Mouse (Mus musculus) intestine, embryonic 15.5 days (tissue): ENCODE results near the gene Tvp23b. TPM values are rescaled to one million over a fixed set of nuclear protein-coding genes. Genes with fewer than 3 reads are reported as not detected.

Source experiments
- ATAC-seq: fragments of 200-750 bp; cut with Nextera tagmentation; 2 replicates; pipeline ENCODE4 v1.8.0; 2017; ENCODE audit warnings: moderate TSS enrichment, moderate library complexity
- H3K27ac ChIP-seq: fragments of 300-500 bp; sonication (generic); 2 replicates; pipeline ENCODE4 v1.5.1; 2015; ENCODE audit warnings: mild to moderate bottlenecking, inconsistent platforms
- H3K27me3 ChIP-seq: fragments of 300-500 bp; sonication (generic); replicated peaks from 2 replicates; pipeline ENCODE4 v1.6.1; 2015; ENCODE audit warnings: inconsistent platforms
- H3K36me3 ChIP-seq: fragments of 300-500 bp; sonication (generic); 2 replicates; pipeline ENCODE4 v1.6.1; 2015; ENCODE audit warnings: inconsistent platforms
- H3K4me1 ChIP-seq: fragments of 300-500 bp; sonication (generic); replicated peaks from 2 replicates; pipeline ENCODE4 v1.6.1; 2015; ENCODE audit warnings: inconsistent platforms
- H3K4me2 ChIP-seq: fragments of 300-500 bp; sonication (generic); replicated peaks from 2 replicates; pipeline ENCODE4 v1.6.1; 2015; ENCODE audit warnings: mild to moderate bottlenecking, inconsistent platforms
- H3K4me3 ChIP-seq: fragments of 300-500 bp; sonication (generic); replicated peaks from 2 replicates; pipeline ENCODE4 v1.5.1; 2015; ENCODE audit warnings: inconsistent platforms
- H3K9ac ChIP-seq: fragments of 300-500 bp; sonication (generic); 2 replicates; pipeline ENCODE4 v1.6.1; 2015; ENCODE audit warnings: inconsistent platforms
- H3K9me3 ChIP-seq: fragments of 300-500 bp; sonication (generic); 2 replicates; pipeline ENCODE4 v1.6.1; 2016; ENCODE audit warnings: inconsistent platforms
- WGBS: fragments of 180-500 bp; shearing (Covaris S2); methylation state at CpG from one replicate; pipeline ENCODE4 v1.1.7; 2015; 5-methylcytosine and 5-hydroxymethylcytosine counted together
- polyA plus RNA-seq: library from polyadenylated mRNA; unstranded; fragments of >200 nt; fragmentation: Nextera tagmentation; extraction: Ambion mirVana; gene quantifications from 2 replicates; pipeline ENCODE4 v1.2.1, GENCODE M21; 2015

The Tvp23b gene
- polyA plus RNA-seq, 1 experiment from 2014 or later = 79.6 TPM

DNA sequence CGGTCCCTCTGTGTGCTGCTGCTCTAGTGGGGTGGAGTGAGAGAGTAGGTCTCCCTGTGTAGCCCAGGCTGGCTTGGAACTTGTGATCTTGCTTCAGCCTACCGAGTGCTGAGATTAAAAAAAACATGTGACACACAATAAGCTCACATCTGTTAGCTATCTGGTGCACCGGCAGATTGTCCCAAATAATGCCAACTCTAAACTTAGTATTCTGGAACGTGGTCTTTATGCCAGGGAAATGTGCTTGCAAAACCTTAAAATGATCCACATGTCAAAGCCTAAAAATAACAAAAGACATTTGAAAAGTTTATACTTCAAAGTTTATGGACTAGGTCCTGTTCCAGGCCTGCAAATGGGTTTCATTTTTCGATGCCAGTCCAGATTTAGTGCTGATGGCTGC is 10.1 kb upstream of the Tvp23b start:
- Histone ChIP-seq H3K9ac (no peak overlapping the region), H3K4me2 (no peak overlapping the region), H3K27me3 (no peaks in the 10 kb centered on the region), H3K9me3 (no peaks in the 10 kb centered on the region), H3K27ac (no peak overlapping the region), H3K4me1 (no peaks in the 10 kb centered on the region), H3K36me3 (no peaks in the 10 kb centered on the region), H3K4me3 (no peak overlapping the region)
- 74% methylated on average over 5 of the region's 5 CpGs for WGBS
- ATAC-seq = no peak

DNA sequence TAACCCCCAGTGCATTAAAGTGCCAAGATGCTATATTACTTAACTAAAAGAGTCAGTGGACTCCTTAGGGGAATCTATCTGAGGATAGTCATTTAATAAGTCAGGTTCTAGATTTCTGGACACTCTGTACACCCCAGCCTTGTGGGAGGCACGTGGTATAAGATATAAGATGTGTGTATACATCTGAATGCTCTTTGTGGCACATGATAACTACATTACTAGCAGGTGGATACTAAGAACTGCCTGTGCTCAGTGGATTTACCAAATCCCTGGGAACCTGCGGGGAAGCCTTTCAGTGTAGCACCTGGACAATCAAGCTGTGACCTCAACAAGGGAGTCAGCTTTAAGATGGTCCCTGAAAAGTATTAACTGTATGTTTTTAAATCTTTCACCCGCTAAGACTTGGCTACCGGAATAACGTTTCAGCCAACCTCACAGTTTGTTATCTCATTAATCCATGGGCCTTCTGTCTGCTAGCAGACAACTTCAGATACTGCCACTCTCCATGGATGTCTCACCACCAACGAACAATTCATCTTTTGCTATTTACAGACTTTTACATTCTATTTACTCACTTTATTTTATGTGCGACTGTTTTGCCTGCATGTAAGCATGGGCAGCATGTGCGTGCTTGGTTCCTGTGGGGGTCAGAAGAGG is 9.4 kb upstream of the Tvp23b start:
- ATAC-seq = no peak
- WGBS = 76% methylated on average over 8 of the region's 8 CpGs
- H3K27me3 ChIP-seq = no peaks in the 10 kb centered on the region

DNA sequence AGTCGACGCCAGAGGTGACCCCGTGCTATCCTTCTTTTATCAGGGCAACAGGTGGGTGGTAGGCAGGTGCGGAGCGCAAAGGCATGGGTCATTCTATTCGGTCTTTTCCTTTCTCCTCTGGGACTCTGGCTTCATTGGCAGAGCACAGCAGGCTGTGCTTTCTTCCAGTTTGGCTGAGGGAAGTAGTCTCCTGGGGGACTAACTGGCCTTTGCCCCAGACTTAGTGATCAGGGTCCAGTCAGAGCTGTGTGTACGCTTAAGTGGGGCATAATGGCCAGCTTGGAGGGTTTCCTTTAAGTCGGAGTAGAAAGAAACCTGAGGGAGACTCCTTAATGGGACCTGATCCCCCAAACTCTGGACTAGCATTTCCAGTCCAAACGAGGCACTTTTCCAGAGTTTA is 5.8 kb upstream of the Tvp23b start:
- Histone ChIP-seq H3K27me3 (no peaks in the 10 kb centered on the region), H3K36me3 (no peaks in the 10 kb centered on the region), H3K4me1 (no peaks in the 10 kb centered on the region), H3K9ac (no peak overlapping the region), H3K9me3 (no peaks in the 10 kb centered on the region), H3K4me3 (no peak overlapping the region), H3K4me2 (no peak overlapping the region), H3K27ac (no peak overlapping the region)
- no peak for ATAC-seq
- 68% methylated on average over 9 of the region's 9 CpGs for WGBS

More for the DNA sequence above, 9.4 kb upstream of the Tvp23b start:
- Histone ChIP-seq H3K4me1 (no peaks in the 10 kb centered on the region), H3K4me3 (no peak overlapping the region), H3K36me3 (no peaks in the 10 kb centered on the region), H3K4me2 (no peak overlapping the region), H3K27ac (no peak overlapping the region), H3K9ac (no peak overlapping the region), H3K9me3 (no peaks in the 10 kb centered on the region)

DNA sequence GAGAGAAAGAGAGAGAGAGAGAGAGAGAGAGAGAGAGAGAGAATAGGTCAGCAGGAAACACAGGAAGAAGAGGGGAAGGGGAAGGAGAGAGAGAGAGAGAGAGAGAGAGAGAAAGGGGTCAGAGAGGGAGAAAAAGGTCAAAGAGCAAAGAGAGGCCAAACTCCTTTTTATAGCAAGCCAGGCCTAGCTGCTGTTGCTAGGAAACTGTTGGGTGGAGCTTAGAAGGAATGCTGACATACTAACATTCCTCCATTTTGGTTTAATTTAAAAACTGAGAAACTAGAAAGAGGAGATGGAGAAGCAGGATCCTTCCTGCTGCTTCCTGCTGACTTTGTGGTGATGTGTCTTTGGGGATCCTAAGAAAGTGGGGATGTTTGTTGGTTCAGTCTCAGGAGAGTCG is 3.6 kb upstream of the Tvp23b start:
- ATAC-seq = no peak
- H3K4me1 ChIP-seq = no peaks in the 10 kb centered on the region
- no peak overlapping the region for H3K9ac ChIP-seq
- H3K27me3 ChIP-seq = no peaks in the 10 kb centered on the region
- H3K4me2 ChIP-seq = no peak overlapping the region
- 94% methylated on average over 1 of the region's 1 CpGs for WGBS
- H3K27ac ChIP-seq = no peak overlapping the region
- no peaks in the 10 kb centered on the region for H3K9me3 ChIP-seq
- no peaks in the 10 kb centered on the region for H3K36me3 ChIP-seq
- H3K4me3 ChIP-seq = no peak overlapping the region

DNA sequence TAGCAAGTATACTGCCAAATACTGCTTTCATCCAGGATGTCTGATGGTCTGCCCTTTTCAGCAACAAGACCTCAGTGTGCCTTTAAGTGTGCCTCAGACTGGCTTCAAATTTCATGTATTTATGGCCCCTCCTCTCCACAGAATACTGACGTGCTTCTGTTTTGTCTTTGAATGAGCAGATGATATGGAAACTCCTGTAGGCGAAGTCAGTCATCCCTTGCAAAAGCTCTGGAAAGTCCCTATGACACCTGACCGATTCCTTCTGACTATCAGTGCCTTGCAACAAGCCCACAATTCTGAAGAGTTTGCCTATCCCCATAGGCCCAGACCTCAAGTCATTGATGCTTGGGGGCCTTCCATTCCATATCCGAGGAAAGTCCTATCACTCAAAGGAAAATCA is 2.8 kb upstream of the Tvp23b start:
- WGBS = 79% methylated on average over 4 of the region's 4 CpGs
- no peaks in the 10 kb centered on the region for H3K27me3 ChIP-seq
- no peak overlapping the region for H3K27ac ChIP-seq
- no peaks in the 10 kb centered on the region for H3K9me3 ChIP-seq
- no peak overlapping the region for H3K4me3 ChIP-seq
- no peaks in the 10 kb centered on the region for H3K36me3 ChIP-seq
- H3K9ac ChIP-seq = no peak overlapping the region
- ATAC-seq = no peak
- H3K4me2 ChIP-seq = no peak overlapping the region
- H3K4me1 ChIP-seq = no peaks in the 10 kb centered on the region

DNA sequence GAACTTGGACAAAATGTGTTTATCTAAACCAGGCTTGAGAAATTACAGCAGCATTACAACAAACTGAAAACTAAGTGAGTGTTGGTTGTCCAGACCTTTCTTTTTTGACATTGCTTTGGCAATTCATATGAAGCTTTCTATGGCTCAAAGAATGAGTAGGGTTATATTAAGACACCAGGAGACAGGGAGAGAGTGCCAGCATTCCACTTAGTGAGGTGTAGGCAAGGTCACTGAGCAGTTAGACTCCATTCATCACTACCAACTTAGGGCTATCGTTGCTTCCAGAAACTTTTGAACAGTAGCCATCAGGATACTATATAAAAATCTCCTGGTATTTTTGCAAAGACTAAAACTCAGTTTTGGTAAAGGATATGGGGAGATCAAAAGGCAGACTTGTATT is 1.9 kb upstream of the Tvp23b start:
- ATAC-seq = no peak
- Histone ChIP-seq H3K27me3 (no peaks in the 10 kb centered on the region), H3K27ac (no peak overlapping the region), H3K9ac (no peak overlapping the region), H3K36me3 (no peaks in the 10 kb centered on the region), H3K4me3 (no peak overlapping the region), H3K4me1 (no peaks in the 10 kb centered on the region), H3K9me3 (no peaks in the 10 kb centered on the region), H3K4me2 (no peak overlapping the region)
- WGBS = 82% methylated on average over 1 of the region's 1 CpGs

DNA sequence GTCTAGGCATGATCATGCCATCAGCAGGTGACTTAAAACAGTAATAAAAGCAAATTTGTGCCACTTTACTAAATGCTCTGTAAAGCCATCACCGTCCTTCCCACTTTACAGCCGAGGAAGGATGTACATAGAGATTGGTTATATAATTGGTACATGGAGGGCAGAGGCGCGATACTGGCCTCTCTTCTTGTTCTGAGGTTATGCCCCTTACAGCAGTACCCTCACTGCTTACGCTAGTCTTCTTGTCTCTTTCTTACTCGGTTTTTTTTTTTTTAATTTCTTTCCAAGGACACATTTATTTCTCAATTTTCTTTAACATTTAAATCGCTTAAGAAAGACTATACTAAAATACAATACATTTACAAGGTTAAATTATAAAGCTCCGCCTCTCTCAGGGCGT is 527 bp upstream of the Tvp23b start:
- Histone ChIP-seq H3K27me3 (no peaks in the 10 kb centered on the region), H3K9ac (no peak overlapping the region), H3K9me3 (no peaks in the 10 kb centered on the region), H3K4me3 (peak overlapping the region; percentile 73), H3K4me1 (no peaks in the 10 kb centered on the region), H3K4me2 (peak overlapping the region; percentile 71), H3K27ac (0 out of 2 replicates have a peak overlapping the region, but pooled peaks have one; percentile 9), H3K36me3 (no peaks in the 10 kb centered on the region)
- 22% methylated on average over 9 of the region's 9 CpGs for WGBS
- peak; percentile 32 for ATAC-seq

DNA sequence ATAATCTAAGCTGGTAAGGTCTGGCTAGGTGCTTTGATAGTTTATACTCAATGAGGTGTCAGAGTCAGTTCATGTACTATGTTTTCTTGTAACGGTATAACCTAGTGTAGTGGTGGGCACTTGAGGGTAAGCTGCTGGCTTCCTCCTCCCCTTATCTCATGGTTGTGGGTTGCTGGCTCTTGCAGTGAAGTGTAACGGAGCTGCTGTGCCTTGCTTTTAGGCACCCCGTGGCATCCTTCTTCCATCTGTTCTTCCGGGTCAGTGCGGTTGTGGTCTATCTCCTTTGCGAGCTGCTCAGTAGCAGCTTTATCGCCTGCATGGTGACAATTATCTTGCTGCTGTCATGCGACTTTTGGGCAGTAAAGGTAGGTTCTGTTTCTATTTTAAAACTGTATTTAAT is 4.2 kb downstream of the Tvp23b start:
- no peak overlapping the region for H3K27ac ChIP-seq
- ATAC-seq = no peak
- H3K4me1 ChIP-seq = no peaks in the 10 kb centered on the region
- H3K27me3 ChIP-seq = no peaks in the 10 kb centered on the region
- no peak overlapping the region for H3K4me3 ChIP-seq
- H3K36me3 ChIP-seq = peaks cover 4% of the 10 kb centered on the region; the same call in 1 of the 2 replicates
- H3K9me3 ChIP-seq = no peaks in the 10 kb centered on the region
- no peak overlapping the region for H3K4me2 ChIP-seq
- H3K9ac ChIP-seq = no peak overlapping the region
- WGBS = 93% methylated on average over 8 of the region's 8 CpGs

DNA sequence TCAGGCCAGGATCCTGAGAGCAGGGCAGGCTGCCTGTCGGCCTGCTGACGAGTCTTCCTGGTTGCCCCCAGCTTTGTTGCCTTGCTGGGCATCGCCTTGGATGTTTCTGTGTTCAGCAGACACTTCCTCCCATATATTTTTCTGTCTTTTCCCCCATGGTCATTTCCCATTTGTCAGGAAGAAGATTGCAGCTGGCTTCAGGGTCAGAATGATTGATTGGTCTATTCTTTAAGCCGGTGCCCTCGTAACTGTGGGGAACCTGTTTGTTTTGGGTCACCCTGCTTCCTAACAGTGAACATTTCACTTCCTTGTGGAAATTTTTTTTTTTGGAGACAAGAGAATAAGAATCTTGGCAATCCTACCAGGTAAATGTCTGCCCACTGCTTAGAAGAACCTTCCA is 6.1 kb downstream of the Tvp23b start:
- ATAC-seq = no peak
- Histone ChIP-seq H3K4me2 (no peak overlapping the region), H3K4me1 (no peaks in the 10 kb centered on the region), H3K9me3 (no peaks in the 10 kb centered on the region), H3K4me3 (no peak overlapping the region), H3K36me3 (peaks cover 4% of the 10 kb centered on the region; the same call in 1 of the 2 replicates), H3K27me3 (no peaks in the 10 kb centered on the region), H3K9ac (no peak overlapping the region), H3K27ac (no peak overlapping the region)
- 67% methylated on average over 5 of the region's 5 CpGs for WGBS

DNA sequence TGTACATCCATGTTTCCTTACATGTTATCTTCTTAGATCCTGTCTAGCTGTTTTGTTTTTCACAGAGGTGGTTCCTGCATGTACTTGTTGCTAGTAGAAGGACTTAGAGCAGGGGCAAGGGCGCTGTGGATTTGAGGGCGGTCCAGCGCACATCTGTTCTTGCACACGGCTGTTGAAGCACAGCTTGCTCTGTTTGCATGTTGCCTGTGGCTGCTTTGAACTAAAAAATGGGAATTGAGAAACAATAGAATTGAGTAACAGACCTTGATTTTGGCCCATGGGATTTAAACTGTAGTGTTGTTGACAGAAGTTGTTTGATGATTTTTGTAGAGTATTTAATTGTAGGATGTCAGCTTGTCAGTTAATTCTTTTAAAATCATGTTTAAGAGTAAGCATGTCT is 11.5 kb downstream of the Tvp23b start:
- WGBS = 94% methylated on average over 4 of the region's 4 CpGs
- no peaks in the 10 kb centered on the region for H3K4me1 ChIP-seq
- H3K27me3 ChIP-seq = no peaks in the 10 kb centered on the region
- H3K9ac ChIP-seq = no peak overlapping the region
- no peak overlapping the region for H3K27ac ChIP-seq
- H3K4me3 ChIP-seq = no peak overlapping the region
- no peaks in the 10 kb centered on the region for H3K9me3 ChIP-seq
- no peak overlapping the region for H3K4me2 ChIP-seq
- peaks cover 11% of the 10 kb centered on the region for H3K36me3 ChIP-seq
- ATAC-seq = no peak

DNA sequence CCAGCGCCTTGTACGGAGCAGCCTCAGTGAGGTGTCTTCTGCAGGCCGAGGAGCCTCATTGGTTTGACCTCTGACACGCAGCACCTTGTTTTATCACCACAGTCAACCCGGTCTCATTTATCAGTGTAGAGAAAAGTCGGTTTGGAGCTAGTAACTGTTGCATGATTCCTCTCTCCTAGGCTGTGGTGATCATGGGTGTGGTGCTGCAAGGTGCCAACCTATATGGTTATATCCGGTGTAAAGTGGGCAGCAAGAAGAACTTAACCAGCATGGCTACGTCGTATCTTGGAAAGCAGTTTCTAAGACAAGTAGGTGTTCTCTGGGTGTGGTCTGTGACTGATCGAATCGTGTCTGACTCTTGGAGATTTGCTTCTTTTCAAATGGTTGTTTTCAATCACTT is 12.5 kb downstream of the Tvp23b start:
- H3K27me3 ChIP-seq = no peaks in the 10 kb centered on the region
- no peak overlapping the region for H3K9ac ChIP-seq
- no peak for ATAC-seq
- no peak overlapping the region for H3K27ac ChIP-seq
- H3K36me3 ChIP-seq = peaks cover 11% of the 10 kb centered on the region; the same call in 1 of the 2 replicates
- no peaks in the 10 kb centered on the region for H3K4me1 ChIP-seq
- H3K4me3 ChIP-seq = no peak overlapping the region
- WGBS = 89% methylated on average over 11 of the region's 11 CpGs
- no peak overlapping the region for H3K4me2 ChIP-seq
- no peaks in the 10 kb centered on the region for H3K9me3 ChIP-seq

DNA sequence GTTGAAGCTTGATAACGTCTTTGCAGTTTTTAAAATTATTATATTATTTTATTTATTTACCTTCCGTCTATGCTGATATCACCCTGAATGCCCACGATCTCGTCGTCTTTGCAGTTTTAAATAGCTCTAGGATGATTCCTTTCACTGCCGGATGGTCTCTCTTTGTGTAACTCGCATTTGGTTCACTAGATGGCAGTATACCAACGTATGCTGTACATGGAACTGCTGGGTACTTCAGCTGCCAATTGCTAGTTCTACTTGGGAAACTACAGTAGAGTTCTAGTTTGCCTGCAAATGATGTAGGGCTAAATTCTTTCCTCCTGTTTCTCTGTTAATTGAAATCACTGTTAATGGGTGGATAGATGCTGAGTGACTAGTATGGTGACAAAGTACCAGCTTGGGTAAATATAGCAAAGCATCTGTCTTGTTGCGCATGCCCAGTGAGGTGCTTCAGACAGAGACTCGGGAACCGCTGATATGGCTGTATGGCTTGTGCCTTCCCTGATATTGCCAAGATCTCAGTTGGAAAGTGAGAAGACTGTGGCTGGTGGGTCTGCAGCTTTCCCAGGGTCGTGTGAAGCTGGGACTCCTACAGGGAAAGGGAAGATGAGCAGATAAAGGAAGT is 22.6 kb downstream of the Tvp23b start:
- Histone ChIP-seq H3K27me3 (no peaks in the 10 kb centered on the region), H3K9me3 (no peaks in the 10 kb centered on the region), H3K27ac (no peak overlapping the region), H3K4me1 (no peaks in the 10 kb centered on the region), H3K4me3 (no peak overlapping the region), H3K9ac (no peak overlapping the region), H3K36me3 (no peaks in the 10 kb centered on the region), H3K4me2 (no peak overlapping the region)
- WGBS = 31% methylated on average over 12 of the region's 12 CpGs
- no peak for ATAC-seq

DNA sequence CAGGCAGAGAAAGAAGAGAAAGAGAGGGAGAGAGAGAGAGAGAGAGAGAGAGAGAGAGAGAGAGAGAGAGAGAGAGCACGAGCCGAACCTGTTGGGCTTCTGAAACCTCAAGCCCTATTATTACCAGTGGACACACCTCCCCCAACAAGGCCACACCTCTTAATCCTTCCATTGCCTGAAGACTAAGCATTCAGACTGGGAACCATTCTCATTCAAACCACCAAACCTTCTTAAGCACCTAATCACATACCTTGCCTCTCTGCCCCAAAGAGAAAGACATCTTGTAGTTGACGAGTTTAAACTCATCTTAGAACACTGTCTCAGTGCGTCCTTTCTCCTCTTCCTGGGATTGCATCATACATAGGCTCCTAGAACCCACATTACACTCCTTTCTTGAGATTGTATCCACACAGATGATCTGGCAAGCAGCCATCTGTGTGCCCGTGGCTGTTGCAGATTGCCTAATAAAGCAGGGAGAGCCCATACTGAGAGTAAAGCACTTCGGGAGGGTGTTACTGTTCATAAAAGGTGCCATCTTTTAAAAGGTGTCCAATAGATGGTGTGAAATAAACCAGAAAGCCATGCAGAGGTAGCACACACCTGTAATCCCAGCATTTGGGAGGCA is 24.7 kb downstream of the Tvp23b start:
- no peak overlapping the region for H3K9ac ChIP-seq
- 71% methylated on average over 6 of the region's 6 CpGs for WGBS
- no peak overlapping the region for H3K4me2 ChIP-seq
- no peak overlapping the region for H3K4me3 ChIP-seq
- H3K27ac ChIP-seq = no peak overlapping the region
- H3K27me3 ChIP-seq = no peaks in the 10 kb centered on the region
- no peaks in the 10 kb centered on the region for H3K9me3 ChIP-seq
- no peak for ATAC-seq
- no peaks in the 10 kb centered on the region for H3K36me3 ChIP-seq
- no peaks in the 10 kb centered on the region for H3K4me1 ChIP-seq
